Mouse (Mus musculus): ENCODE data around the gene Cyp2w1. TPM values are rescaled to one million over a fixed set of nuclear protein-coding genes. Genes with fewer than 3 reads are reported as not detected.
"Not testable (repeated sequence)": the region's sequence is repeated elsewhere in the genome, so short reads cannot be mapped to it uniquely, and the experiment has no call there.

The Cyp2w1 gene
- polyA plus RNA-seq, 1 experiment from 2014 or later = not detected

DNA sequence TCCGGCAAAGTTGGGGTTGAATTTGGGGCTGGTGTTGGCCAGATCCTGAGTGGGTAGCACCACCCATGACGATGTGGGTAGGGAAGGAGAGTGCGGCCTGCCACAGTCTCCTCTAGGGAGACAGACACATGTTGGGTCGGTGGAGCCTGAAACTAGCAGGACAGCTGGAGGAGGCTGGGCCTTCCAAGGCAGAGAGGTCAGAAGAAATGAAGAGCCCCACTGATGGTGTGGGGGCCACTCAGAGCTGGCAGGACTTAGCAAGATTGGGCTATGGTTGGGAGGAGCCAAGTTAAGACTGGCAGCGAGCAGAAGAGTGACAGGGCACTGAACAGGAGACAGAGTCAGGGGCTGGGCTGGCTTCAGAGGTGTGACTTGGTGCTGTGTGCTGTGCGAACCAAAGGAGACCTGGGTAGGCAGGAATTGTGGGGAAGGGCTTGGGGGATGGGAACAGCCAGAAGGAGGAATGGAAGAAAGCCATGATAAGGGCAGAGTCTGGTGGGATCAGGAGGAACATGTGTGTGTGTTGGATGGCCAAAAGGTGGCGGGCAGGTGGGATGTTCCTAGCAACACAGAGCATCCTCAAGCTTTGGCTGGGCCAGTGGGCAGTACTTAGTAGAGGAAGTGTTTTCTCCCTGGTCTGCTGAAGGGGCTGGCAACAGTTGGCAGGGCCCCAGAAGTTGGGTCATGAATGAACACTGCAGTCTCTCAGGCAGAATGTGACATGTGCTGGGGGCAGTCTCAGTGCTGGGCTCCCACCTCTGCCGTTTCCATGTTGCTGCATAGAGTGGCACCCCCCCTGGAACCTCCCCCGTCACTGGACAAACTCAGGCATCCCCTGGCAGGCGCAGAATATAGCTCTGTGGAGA is 35.1 kb downstream of the Cyp2w1 start:
- Histone ChIP-seq H3K4me1 (replicated peaks) (peaks cover 95% of the 10 kb centered on the region), H3K4me3 (replicated peaks) (peak overlapping the region; percentile 68), H3K9me3 (replicated peaks) (no peaks in the 10 kb centered on the region), H3K27ac (replicated peaks) (peak overlapping the region; percentile 100), H3K27me3 (no peaks in the 10 kb centered on the region), H3K4me2 (peak overlapping the region; percentile 87), H3K36me3 (replicated peaks) (peaks cover 46% of the 10 kb centered on the region), H3K9ac (peak overlapping the region; percentile 89)
- no peak for ATAC-seq (ENCODE audit: insufficient read depth)
- 72% methylated on average over 10 of the region's 10 CpGs for WGBS (ENCODE audit: insufficient replicate concordance)

DNA sequence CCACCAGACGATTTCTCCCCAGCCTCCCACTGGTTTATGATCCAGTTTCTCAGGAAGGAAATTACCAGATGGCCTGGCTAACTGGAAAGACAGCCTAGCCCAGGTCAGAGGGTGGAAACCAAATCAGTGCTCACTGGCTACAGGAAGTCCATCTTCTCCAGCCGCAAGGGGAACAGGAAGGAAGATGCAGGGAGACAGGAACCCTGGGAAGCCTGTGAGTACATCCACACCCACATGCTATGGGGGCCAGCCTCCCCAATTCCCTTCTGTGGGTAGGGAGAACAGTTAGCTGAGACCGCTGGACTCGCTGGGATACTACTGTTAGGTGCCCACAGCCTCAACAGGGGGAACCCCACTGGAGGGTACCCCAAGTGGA is 35.8 kb downstream of the Cyp2w1 start:
- H3K4me3 ChIP-seq (replicated peaks) = peak overlapping the region; percentile 68
- ATAC-seq (ENCODE audit: insufficient read depth) = no peak
- no peaks in the 10 kb centered on the region for H3K27me3 ChIP-seq
- H3K9me3 ChIP-seq (replicated peaks) = no peaks in the 10 kb centered on the region
- H3K36me3 ChIP-seq (replicated peaks) = peaks cover 52% of the 10 kb centered on the region
- 38% methylated on average over 4 of the region's 4 CpGs for WGBS (ENCODE audit: insufficient replicate concordance)
- H3K9ac ChIP-seq = peak overlapping the region; percentile 89
- peak overlapping the region; percentile 100 for H3K27ac ChIP-seq (replicated peaks)
- H3K4me1 ChIP-seq (replicated peaks) = peaks cover 95% of the 10 kb centered on the region
- peak overlapping the region; percentile 87 for H3K4me2 ChIP-seq

DNA sequence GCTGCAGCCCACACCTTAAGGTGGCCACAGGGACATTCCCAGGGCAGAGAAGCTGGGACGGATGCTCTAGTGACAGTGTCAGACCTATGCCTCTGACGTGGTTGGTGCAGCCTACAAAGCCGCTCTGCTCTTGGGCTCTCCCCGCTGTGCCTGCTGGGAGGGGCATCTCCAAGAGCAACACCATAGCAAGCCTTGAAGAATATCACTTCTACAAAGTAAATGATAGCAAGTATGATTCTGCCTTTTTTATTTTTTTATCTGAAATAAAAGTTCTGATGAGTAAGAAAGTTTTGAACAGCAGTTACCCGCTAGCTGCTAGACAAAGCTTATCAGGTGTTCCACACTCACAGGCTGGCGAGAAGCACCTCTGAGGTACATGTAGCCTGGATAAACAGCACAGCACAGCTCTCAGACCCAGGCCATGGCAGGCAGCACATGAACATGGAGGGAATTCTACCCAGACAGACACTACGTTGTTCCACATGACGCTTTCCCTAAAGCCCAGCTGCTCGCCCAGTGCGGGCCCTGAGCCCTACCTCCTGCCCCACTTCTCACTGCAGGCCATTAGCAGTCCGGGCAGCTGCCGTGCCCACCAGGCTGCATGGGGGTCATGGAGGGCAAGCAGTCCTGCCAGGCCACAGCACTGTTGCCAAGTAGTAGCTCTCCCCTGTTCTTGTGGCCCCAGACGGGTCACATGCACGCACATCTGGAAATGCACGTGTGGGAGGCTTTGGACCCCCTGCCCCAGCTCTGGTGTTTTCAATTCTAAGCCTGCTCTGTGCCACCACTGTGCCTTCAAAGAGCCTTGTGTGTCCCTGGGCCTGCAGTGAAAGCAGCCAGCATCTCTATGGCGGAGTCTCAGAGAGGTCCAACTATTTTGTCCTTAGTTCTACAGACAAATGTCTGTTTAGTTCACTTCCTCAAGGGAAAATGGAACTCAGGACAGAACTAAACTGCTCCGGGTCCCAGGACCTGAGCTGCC is 36.6 kb downstream of the Cyp2w1 start:
- WGBS (ENCODE audit: insufficient replicate concordance) = 35% methylated on average over 17 of the region's 17 CpGs

DNA sequence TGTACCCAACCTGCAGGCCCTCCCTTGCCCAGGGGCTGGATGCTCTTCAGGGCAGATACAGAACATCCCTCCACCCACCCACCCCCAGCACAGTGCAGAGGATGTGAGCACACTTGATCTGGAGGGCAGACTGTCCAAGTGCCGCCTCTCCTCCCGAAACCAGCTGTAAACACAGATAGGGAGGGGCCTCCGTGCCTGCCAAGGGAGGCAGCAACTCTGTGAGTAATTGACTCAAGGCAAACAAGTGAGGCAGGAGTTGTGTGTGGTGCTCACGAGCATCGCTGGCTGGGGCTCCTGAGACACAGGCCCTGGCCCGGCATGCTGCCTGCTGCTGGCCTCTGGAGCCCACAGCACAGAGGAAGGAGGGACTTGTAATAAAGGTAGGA is 37.3 kb downstream of the Cyp2w1 start:
- H3K4me1 ChIP-seq (replicated peaks) = peaks cover 95% of the 10 kb centered on the region
- H3K36me3 ChIP-seq (replicated peaks) = peaks cover 59% of the 10 kb centered on the region
- H3K4me2 ChIP-seq = peak overlapping the region; percentile 87
- H3K9ac ChIP-seq = peak overlapping the region; percentile 89
- no peaks in the 10 kb centered on the region for H3K9me3 ChIP-seq (replicated peaks)
- peak overlapping the region; percentile 68 for H3K4me3 ChIP-seq (replicated peaks)
- H3K27me3 ChIP-seq = no peaks in the 10 kb centered on the region
- WGBS (ENCODE audit: insufficient replicate concordance) = 5% methylated on average over 6 of the region's 6 CpGs
- ATAC-seq (ENCODE audit: insufficient read depth) = peak; percentile 85
- H3K27ac ChIP-seq (replicated peaks) = peak overlapping the region; percentile 100

More for the DNA sequence above, 36.6 kb downstream of the Cyp2w1 start:
- peak; percentile 75 for ATAC-seq (ENCODE audit: insufficient read depth)
- no peaks in the 10 kb centered on the region for H3K27me3 ChIP-seq
- peaks cover 95% of the 10 kb centered on the region for H3K4me1 ChIP-seq (replicated peaks)
- peak overlapping the region; percentile 68 for H3K4me3 ChIP-seq (replicated peaks)
- peak overlapping the region; percentile 87 for H3K4me2 ChIP-seq
- peak overlapping the region; percentile 89 for H3K9ac ChIP-seq
- peaks cover 59% of the 10 kb centered on the region for H3K36me3 ChIP-seq (replicated peaks)
- no peaks in the 10 kb centered on the region for H3K9me3 ChIP-seq (replicated peaks)
- peak overlapping the region; percentile 100 for H3K27ac ChIP-seq (replicated peaks)

DNA sequence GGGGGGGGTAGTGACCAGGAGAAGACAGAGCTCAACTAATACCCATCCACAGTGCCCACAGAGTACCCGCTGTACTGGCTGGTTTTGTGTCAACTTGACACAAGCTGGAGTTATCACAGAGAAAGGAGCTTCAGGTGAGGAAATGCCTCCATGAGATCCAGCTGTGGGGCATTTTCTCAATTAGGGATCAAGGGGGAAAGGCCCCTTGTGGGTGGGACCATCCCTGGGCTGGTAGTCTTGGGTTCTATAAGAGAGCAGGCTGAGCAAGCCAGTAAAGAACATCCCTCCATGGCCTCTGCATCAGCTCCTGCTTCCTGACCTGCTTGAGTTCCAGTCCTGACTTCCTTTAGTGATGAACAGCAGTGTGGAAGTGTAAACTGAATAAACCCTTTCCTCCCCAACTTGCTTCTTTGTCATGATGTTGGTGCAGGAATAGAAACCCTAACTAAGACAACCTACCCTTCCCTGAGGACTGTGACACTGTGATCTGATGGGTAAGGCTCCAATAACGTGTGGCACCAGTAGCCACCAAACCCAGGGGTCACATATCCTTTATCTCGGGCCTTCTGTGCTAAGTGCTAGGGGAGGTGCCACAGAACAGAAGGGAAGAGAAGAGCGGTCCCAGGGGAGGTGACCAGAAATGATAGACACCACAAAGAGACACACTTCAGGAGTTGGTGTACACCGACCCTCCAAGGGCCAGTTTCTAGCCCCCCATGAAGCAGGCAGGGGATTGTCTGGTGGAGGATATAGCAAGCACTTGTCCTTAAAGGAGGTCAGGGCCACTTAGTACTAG is 38.1 kb downstream of the Cyp2w1 start:
- peak; percentile 12 for ATAC-seq (ENCODE audit: insufficient read depth)
- Histone ChIP-seq H3K4me2 (peak overlapping the region; percentile 87), H3K36me3 (replicated peaks) (peaks cover 59% of the 10 kb centered on the region), H3K9ac (peak overlapping the region; percentile 89), H3K27ac (replicated peaks) (peak overlapping the region; percentile 100), H3K4me3 (replicated peaks) (peak overlapping the region; percentile 68), H3K4me1 (replicated peaks) (peaks cover 95% of the 10 kb centered on the region)
- not testable (repeated sequence) for H3K27me3 ChIP-seq; H3K9me3 ChIP-seq (replicated peaks)
- WGBS (ENCODE audit: insufficient replicate concordance) = 40% methylated on average over 5 of the region's 5 CpGs

DNA sequence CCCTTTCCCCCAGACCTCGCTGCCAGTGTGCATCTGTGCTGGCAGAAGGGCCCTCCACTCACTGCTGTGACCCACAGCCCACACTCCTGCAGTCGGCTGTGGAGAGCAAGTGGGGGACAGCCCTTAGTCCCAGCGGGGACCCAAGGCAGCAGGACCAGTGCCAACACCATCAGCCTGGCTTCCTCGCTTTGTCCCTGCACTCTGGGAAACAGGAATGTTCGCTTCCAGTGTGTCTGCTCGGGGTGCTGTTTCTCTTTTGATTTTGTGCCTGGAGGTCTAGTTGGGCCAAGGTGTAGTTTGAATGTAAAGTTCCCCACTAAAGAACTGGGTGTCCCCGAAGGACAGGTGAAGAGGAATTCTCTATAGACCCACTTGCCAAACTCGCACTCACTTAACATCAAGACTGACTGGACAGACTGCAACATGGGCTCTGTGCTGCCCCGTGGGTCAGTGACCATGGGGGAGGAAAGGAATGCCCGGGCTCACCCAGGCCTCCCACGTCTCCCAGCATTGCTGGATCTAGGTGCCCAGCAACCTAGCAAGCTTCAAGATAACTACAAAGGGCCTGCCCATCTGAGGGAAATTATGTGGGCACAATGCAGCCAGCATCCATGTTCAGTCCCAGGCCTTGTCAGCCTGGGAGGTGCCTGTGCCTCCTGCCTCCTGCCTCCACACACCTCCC is 39.0 kb downstream of the Cyp2w1 start:
- Histone ChIP-seq H3K36me3 (replicated peaks) (peaks cover 61% of the 10 kb centered on the region), H3K4me1 (replicated peaks) (peaks cover 94% of the 10 kb centered on the region), H3K9me3 (replicated peaks) (no peaks in the 10 kb centered on the region), H3K4me2 (peak overlapping the region; percentile 87), H3K9ac (peak overlapping the region; percentile 89), H3K4me3 (replicated peaks) (peak overlapping the region; percentile 68), H3K27ac (replicated peaks) (peak overlapping the region; percentile 100), H3K27me3 (no peaks in the 10 kb centered on the region)
- WGBS (ENCODE audit: insufficient replicate concordance) = 76% methylated on average over 11 of the region's 11 CpGs
- no peak for ATAC-seq (ENCODE audit: insufficient read depth)

DNA sequence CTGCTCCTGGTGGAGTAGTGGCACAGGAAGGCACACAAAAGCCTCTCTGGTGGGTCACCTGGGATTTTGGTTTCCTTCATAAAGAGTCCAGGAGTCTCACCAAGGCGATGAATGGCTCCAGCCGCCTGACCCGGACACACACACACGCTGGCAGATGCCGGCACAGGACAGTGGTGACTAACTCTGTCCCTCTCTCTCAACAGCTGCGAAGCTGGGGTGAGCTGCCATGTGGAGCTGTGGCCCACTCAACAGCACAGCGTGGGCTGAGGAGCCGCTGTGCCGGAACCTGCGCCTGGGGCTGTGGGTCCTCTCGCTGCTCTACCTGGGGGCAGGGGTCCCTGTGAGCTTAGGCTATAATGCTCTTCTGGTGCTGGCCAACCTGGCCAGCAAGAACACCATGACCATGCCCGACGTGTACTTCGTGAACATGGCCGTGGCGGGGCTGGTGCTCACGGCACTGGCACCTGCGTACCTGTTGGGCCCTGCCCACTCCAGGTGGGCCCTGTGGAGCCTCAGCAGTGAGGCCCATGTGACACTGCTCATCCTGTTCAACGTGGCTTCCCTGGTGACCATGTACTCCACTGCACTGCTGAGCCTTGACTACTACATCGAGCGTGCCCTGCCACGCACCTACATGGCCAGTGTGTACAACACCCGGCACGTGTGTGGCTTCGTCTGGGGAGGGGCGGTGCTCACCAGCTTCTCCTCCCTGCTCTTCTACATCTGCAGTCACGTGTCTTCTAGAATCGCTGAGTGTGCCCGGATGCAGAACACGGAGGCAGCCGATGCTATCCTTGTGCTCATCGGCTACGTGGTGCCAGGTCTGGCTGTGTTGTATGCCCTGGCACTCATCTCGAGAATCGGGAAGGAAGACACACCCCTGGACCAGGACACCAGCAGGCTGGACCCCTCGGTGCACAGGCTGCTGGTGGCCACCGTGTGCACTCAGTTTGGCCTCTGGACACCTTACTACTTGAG is 40.1 kb downstream of the Cyp2w1 start:
- no peak for ATAC-seq (ENCODE audit: insufficient read depth)
- WGBS (ENCODE audit: insufficient replicate concordance) = 93% methylated on average over 37 of the region's 37 CpGs
- Histone ChIP-seq H3K4me2 (peak overlapping the region; percentile 87), H3K27me3 (no peaks in the 10 kb centered on the region), H3K27ac (replicated peaks) (peak overlapping the region; percentile 100), H3K9me3 (replicated peaks) (no peaks in the 10 kb centered on the region), H3K36me3 (replicated peaks) (peaks cover 59% of the 10 kb centered on the region), H3K9ac (peak overlapping the region; percentile 89), H3K4me1 (replicated peaks) (peaks cover 94% of the 10 kb centered on the region), H3K4me3 (replicated peaks) (peak overlapping the region; percentile 68; the same call in 1 of the 2 replicates)

DNA sequence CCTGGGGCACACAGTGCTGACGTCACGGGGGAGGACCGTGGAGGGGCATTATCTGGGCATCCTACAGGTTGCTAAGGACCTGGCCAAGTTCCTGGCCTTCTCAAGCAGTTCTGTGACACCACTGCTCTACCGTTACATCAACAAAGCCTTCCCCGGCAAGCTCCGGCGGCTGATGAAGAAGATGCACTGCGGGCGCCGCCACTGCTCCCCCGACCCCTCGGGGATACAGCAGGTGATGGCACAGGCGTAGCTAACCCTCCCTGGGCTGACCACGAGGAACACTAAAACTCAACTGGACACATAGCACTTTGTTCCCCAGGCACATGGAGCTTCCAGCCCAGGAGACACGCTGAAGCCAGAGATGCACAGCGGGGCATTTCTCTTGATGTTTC is 40.8 kb downstream of the Cyp2w1 start:
- Histone ChIP-seq H3K4me3 (replicated peaks) (no peak overlapping the region), H3K9me3 (replicated peaks) (no peaks in the 10 kb centered on the region), H3K4me2 (peak overlapping the region; percentile 87), H3K27me3 (no peaks in the 10 kb centered on the region), H3K36me3 (replicated peaks) (peaks cover 59% of the 10 kb centered on the region), H3K4me1 (replicated peaks) (peaks cover 94% of the 10 kb centered on the region), H3K27ac (replicated peaks) (peak overlapping the region; percentile 100), H3K9ac (no peak overlapping the region)
- 88% methylated on average over 16 of the region's 16 CpGs for WGBS (ENCODE audit: insufficient replicate concordance)
- no peak for ATAC-seq (ENCODE audit: insufficient read depth)

DNA sequence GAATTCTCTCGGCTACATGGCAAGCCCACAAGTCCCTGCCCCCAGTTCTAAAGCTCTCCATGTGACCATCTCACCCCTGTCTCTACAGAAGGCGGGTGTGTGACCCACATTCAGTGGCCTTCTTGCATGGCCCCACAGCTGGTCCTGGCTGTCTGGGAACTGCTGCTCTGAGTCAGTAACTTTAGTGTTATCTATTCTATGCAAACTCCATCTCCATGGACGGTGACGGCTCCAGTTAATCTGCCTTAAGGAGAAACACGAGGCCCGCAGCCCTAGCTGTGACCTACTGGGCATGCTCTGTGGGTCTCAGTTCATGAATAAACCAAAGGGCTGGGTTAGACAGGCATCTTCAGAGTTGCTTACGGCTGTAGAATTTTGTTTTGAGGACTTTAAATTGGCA is 42.0 kb downstream of the Cyp2w1 start:
- Histone ChIP-seq H3K9ac (peak overlapping the region; percentile 26), H3K36me3 (replicated peaks) (peaks cover 59% of the 10 kb centered on the region), H3K4me2 (peak overlapping the region; percentile 87), H3K27me3 (no peaks in the 10 kb centered on the region), H3K27ac (replicated peaks) (peak overlapping the region; percentile 100), H3K4me3 (replicated peaks) (no peak overlapping the region), H3K4me1 (replicated peaks) (peaks cover 90% of the 10 kb centered on the region), H3K9me3 (replicated peaks) (no peaks in the 10 kb centered on the region)
- WGBS (ENCODE audit: insufficient replicate concordance) = 18% methylated on average over 7 of the region's 7 CpGs
- peak; percentile 16 for ATAC-seq (ENCODE audit: insufficient read depth)
